Mouse (Mus musculus): ENCODE data around the gene Dnah1. TPM values are rescaled to one million over a fixed set of nuclear protein-coding genes. Genes with fewer than 3 reads are reported as not detected.

The Dnah1 gene
- polyA plus RNA-seq (2014; fragmentation: Nextera tagmentation; extraction: Ambion mirVana) = 5.9 and 6.1 TPM in 2 replicates

DNA sequence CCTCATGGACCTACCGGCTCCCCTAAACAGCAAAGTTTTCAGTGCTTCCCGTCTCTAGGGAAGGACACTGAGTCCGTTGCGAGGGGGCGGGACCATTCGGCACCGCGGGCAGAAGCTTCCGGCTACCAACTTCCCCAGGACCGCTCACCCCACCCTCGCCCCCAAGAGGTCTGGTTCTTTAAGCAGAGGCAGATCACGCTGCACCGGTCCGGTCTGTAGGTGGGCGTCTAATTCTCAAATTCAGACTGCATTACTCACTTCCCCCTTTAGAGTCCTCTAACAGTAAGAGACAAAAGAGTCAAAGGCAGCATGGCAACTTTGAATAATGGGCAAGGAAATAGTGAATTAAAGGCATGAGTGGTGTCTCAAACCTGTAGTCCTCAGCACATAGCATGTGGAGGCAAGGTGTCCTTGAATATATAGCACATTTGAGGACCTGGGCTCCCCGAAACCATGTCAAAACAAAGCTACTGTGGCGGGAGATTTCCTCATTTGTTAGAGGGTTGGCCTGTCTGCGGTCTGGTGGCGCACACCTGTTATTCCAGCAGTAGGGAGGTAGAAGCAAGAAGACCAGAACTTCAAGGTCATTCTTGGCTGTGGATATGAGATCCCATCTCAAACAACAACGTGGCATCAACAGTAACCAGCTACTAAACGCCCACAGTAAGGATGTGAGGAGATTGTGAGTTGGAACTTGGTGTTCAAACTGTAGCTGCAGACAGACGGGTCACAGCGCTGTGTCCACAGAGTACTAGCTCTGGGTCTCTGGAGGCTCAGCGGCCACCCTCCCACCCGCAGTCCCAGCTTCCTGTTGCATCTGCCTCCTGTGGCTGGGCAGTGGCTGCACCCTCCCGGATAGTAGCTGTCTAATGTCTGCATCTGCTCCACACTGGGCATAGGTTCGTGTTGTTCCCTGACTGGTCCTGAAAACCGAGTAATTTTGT, at the start of gene Dnah1:
TSS of gene Dnah1 (minus strand) at position 48 of the 944 bp plus-strand sequence.
- no peaks in the 10 kb centered on the region for H3K27me3 ChIP-seq (ENCODE audit: control insufficient read depth, insufficient read depth, low read length)
- no peaks in the 10 kb centered on the region for H3K36me3 ChIP-seq (ENCODE audit: control insufficient read depth, insufficient read depth, low read length)
- H3K4me1 ChIP-seq (replicated peaks; ENCODE audit: control insufficient read depth, insufficient read depth, low read length) = no peaks in the 10 kb centered on the region
- 31% methylated on average over 28 of the region's 28 CpGs for WGBS
- DNase-seq (ENCODE audit: low spot score) = peak; percentile 65
- H3K4me3 ChIP-seq (ENCODE audit: low read depth, low read length) = peak within 1 kb of the TSS; percentile 28
- ATAC-seq (ENCODE audit: low FRiP score) = no peak
- peak within 1 kb of the TSS; percentile 50 for H3K9ac ChIP-seq (ENCODE audit: low read depth, low read length)
- H3K4me2 ChIP-seq (replicated peaks; ENCODE audit: low read depth, low read length) = peak within 1 kb of the TSS; percentile 49
- H3K27ac ChIP-seq (ENCODE audit: low read depth, low read length) = no peak within 1 kb of the TSS
- H3K9me3 ChIP-seq (ENCODE audit: control insufficient read depth, low read length) = no peaks in the 10 kb centered on the region

DNA sequence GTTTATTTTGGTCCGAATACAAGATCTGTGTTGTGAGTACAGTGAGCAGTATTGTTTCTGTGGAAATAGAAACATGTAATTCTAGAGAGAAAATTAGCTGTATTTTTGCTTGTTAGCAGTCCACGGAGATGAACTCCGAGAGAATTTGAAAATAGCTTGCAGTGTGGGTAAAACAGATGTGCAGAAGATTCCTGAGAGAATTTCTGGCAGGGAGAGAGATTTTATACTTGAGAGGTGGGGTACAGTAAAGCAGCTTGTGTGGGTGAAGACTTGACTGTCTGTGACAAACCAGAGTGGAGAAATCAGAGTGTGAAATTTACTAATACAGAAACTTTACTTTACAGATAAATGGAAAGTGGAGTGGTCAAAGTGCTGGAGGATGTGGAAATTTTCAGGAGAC, 45.7 kb upstream of the Dnah1 start:
- H3K9me3 ChIP-seq (ENCODE audit: control insufficient read depth, low read length) = no peaks in the 10 kb centered on the region
- 0 out of 2 replicates have a peak, but pooled peaks cover 5% of the 10 kb centered on the region for H3K36me3 ChIP-seq (ENCODE audit: control insufficient read depth, insufficient read depth, low read length)
- no peak overlapping the region for H3K9ac ChIP-seq (ENCODE audit: low read depth, low read length)
- no peak for ATAC-seq (ENCODE audit: low FRiP score)
- no peak for DNase-seq (ENCODE audit: low spot score)
- no peak overlapping the region for H3K27ac ChIP-seq (ENCODE audit: low read depth, low read length)
- WGBS = 92% methylated on average over 3 of the region's 3 CpGs
- H3K4me2 ChIP-seq (replicated peaks; ENCODE audit: low read depth, low read length) = no peak overlapping the region
- no peaks in the 10 kb centered on the region for H3K27me3 ChIP-seq (ENCODE audit: control insufficient read depth, insufficient read depth, low read length)
- no peaks in the 10 kb centered on the region for H3K4me1 ChIP-seq (replicated peaks; ENCODE audit: control insufficient read depth, insufficient read depth, low read length)
- no peak overlapping the region for H3K4me3 ChIP-seq (ENCODE audit: low read depth, low read length)

DNA sequence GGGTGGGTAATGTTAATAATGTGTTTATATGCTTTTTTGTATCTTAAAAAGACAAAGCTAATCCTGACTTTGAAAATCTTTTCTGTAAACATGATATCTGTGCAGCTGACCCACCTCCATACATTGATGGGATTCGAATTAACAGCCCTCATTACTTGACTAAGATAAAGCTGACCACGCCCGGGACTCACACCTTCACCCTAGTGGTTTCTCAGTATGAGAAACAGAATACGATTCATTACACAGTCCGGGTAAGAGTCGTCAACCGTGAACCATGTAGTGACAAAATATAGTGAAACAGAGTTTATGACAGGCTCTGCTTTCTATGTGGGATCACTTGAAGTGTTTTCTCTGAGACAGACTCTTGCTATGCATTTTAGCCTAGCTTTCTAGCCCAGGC, 44.3 kb upstream of the Dnah1 start:
- DNase-seq (ENCODE audit: low spot score) (no peak), ATAC-seq (ENCODE audit: low FRiP score) (no peak)
- no peaks in the 10 kb centered on the region for H3K9me3 ChIP-seq (ENCODE audit: control insufficient read depth, low read length)
- H3K4me2 ChIP-seq (replicated peaks; ENCODE audit: low read depth, low read length) = no peak overlapping the region
- no peak overlapping the region for H3K9ac ChIP-seq (ENCODE audit: low read depth, low read length)
- peaks cover 8% of the 10 kb centered on the region; the same call in 1 of the 2 replicates for H3K36me3 ChIP-seq (ENCODE audit: control insufficient read depth, insufficient read depth, low read length)
- WGBS = 93% methylated on average over 7 of the region's 7 CpGs
- H3K4me1 ChIP-seq (replicated peaks; ENCODE audit: control insufficient read depth, insufficient read depth, low read length) = no peaks in the 10 kb centered on the region
- H3K27me3 ChIP-seq (ENCODE audit: control insufficient read depth, insufficient read depth, low read length) = no peaks in the 10 kb centered on the region
- H3K4me3 ChIP-seq (ENCODE audit: low read depth, low read length) = no peak overlapping the region
- H3K27ac ChIP-seq (ENCODE audit: low read depth, low read length) = no peak overlapping the region

DNA sequence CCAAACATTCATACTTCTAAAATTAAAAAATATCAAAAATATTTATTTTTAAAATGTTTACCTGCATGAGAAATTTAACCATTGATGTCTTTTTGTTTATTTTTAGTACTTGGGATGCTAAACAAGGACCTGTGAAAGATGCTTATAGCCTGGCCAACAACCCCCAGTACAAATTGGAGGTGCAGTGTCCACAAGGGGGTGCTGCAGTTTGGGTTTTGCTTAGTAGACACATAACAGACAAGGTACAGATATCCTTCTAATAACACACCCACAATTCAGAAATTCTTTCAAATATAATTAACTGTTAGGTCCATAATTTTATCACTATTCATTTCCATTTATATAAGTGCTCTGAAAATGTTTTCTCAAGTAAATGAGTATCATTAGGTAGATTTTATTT, 41.7 kb upstream of the Dnah1 start:
- ATAC-seq (ENCODE audit: low FRiP score) = no peak
- H3K36me3 ChIP-seq (ENCODE audit: control insufficient read depth, insufficient read depth, low read length) = peaks cover 5% of the 10 kb centered on the region; the same call in 1 of the 2 replicates
- no peak overlapping the region for H3K9ac ChIP-seq (ENCODE audit: low read depth, low read length)
- H3K4me2 ChIP-seq (replicated peaks; ENCODE audit: low read depth, low read length) = no peak overlapping the region
- H3K27ac ChIP-seq (ENCODE audit: low read depth, low read length) = no peak overlapping the region
- H3K27me3 ChIP-seq (ENCODE audit: control insufficient read depth, insufficient read depth, low read length) = no peaks in the 10 kb centered on the region
- H3K4me3 ChIP-seq (ENCODE audit: low read depth, low read length) = no peak overlapping the region
- H3K4me1 ChIP-seq (replicated peaks; ENCODE audit: control insufficient read depth, insufficient read depth, low read length) = no peaks in the 10 kb centered on the region
- no peaks in the 10 kb centered on the region for H3K9me3 ChIP-seq (ENCODE audit: control insufficient read depth, low read length)
- peak; percentile 76 for DNase-seq (ENCODE audit: low spot score)

DNA sequence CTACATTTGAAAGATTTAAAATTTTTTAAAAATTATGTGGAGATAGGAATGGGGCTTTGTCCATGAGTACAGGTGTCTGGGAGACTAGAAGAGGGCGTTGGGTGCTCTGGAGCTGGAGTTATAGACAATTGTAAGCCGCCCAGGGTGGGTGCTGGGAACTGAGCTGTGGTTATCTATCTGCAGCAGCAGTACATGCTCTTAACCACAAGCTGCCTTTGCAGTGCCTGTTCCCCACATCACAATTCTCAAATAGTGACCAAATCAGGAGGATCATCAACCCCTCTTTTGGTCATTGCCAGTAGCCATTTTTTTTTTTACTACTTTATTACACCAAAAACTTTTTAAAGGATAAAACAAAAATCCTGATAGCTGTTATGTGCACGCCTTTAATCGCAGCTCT, 40.9 kb upstream of the Dnah1 start:
- no peaks in the 10 kb centered on the region for H3K4me1 ChIP-seq (replicated peaks; ENCODE audit: control insufficient read depth, insufficient read depth, low read length)
- no peaks in the 10 kb centered on the region for H3K27me3 ChIP-seq (ENCODE audit: control insufficient read depth, insufficient read depth, low read length)
- no peak overlapping the region for H3K9ac ChIP-seq (ENCODE audit: low read depth, low read length)
- no peak for ATAC-seq (ENCODE audit: low FRiP score)
- no peak overlapping the region for H3K27ac ChIP-seq (ENCODE audit: low read depth, low read length)
- H3K4me2 ChIP-seq (replicated peaks; ENCODE audit: low read depth, low read length) = no peak overlapping the region
- DNase-seq (ENCODE audit: low spot score) = no peak
- H3K4me3 ChIP-seq (ENCODE audit: low read depth, low read length) = no peak overlapping the region
- H3K9me3 ChIP-seq (ENCODE audit: control insufficient read depth, low read length) = no peaks in the 10 kb centered on the region
- WGBS = 93% methylated on average over 4 of the region's 4 CpGs
- peaks cover 5% of the 10 kb centered on the region; the same call in 1 of the 2 replicates for H3K36me3 ChIP-seq (ENCODE audit: control insufficient read depth, insufficient read depth, low read length)

DNA sequence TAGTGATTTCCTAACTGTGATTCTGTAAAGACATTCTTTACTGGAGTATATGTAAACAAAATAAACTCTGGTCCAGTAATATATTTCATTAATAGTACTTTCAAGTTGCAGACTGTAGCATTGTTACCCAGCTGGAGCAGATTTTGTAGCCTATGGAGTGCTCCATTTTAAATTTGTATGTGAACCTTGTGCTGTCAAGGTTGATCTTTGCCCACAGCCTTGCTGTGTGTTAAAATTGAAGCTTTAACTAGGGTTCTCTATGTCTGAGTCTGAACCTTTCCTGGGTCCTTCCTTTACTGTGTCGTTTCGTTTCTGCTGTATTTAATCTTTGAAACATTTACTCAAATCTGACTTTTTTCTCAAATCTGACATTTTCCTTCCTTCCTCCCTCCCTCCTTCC, 38.5 kb upstream of the Dnah1 start:
- WGBS = 89% methylated on average over 2 of the region's 2 CpGs
- H3K4me1 ChIP-seq (replicated peaks; ENCODE audit: control insufficient read depth, insufficient read depth, low read length) = no peaks in the 10 kb centered on the region
- H3K36me3 ChIP-seq (ENCODE audit: control insufficient read depth, insufficient read depth, low read length) = peaks cover 5% of the 10 kb centered on the region; the same call in 1 of the 2 replicates
- no peak overlapping the region for H3K4me3 ChIP-seq (ENCODE audit: low read depth, low read length)
- no peaks in the 10 kb centered on the region for H3K27me3 ChIP-seq (ENCODE audit: control insufficient read depth, insufficient read depth, low read length)
- H3K9me3 ChIP-seq (ENCODE audit: control insufficient read depth, low read length) = no peaks in the 10 kb centered on the region
- no peak for DNase-seq (ENCODE audit: low spot score)
- no peak overlapping the region for H3K27ac ChIP-seq (ENCODE audit: low read depth, low read length)
- H3K9ac ChIP-seq (ENCODE audit: low read depth, low read length) = no peak overlapping the region
- ATAC-seq (ENCODE audit: low FRiP score) = no peak
- no peak overlapping the region for H3K4me2 ChIP-seq (replicated peaks; ENCODE audit: low read depth, low read length)

DNA sequence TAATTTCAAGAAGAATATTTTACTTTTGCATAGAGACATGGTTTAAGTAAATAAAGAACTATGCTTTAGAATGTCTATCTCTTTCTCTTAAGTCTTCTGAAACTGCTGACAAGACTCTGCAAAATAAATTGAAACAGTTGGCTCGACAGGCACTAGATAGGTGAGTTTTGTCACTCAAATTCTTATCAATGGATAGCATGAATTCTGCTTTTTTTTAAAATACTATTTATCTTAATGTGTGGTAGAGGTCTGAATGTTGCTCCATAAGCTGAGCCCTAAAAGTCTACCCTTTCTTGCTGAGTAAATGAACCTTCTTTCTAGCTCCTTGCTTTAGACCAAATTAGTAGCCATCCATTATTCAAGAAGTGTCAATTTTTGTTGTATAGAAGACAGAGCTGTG, 21.7 kb upstream of the Dnah1 start:
- Histone ChIP-seq H3K4me1 (replicated peaks; ENCODE audit: control insufficient read depth, insufficient read depth, low read length) (no peaks in the 10 kb centered on the region), H3K27ac (ENCODE audit: low read depth, low read length) (no peak overlapping the region), H3K27me3 (ENCODE audit: control insufficient read depth, insufficient read depth, low read length) (no peaks in the 10 kb centered on the region), H3K9ac (ENCODE audit: low read depth, low read length) (no peak overlapping the region), H3K4me3 (ENCODE audit: low read depth, low read length) (no peak overlapping the region), H3K9me3 (ENCODE audit: control insufficient read depth, low read length) (no peaks in the 10 kb centered on the region), H3K36me3 (ENCODE audit: control insufficient read depth, insufficient read depth, low read length) (no peaks in the 10 kb centered on the region), H3K4me2 (replicated peaks; ENCODE audit: low read depth, low read length) (no peak overlapping the region)
- ATAC-seq (ENCODE audit: low FRiP score) (no peak), DNase-seq (ENCODE audit: low spot score) (no peak)
- 91% methylated on average over 1 of the region's 1 CpGs for WGBS

DNA sequence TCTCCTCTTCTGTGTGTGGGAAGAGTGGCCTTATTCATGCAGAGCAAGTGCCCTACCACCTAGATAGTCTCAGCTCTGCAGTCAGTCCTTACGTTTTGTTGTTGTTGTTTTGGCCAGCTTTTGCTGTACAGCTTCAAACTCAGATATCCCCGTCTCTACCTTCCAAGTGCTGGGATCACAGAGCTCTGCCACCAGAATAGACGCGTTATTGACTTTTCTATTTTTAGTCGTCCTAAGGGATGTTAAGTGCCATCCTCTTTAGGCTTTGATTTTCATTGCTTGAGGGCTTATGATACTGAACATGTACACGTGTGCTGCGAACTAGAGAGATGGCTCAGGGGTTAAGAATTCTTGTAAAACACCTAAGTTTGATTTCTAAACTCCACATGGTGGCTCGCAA, 19.5 kb upstream of the Dnah1 start:
- ATAC-seq (ENCODE audit: low FRiP score) (no peak), DNase-seq (ENCODE audit: low spot score) (no peak)
- Histone ChIP-seq H3K4me2 (replicated peaks; ENCODE audit: low read depth, low read length) (no peak overlapping the region), H3K27ac (ENCODE audit: low read depth, low read length) (no peak overlapping the region), H3K27me3 (ENCODE audit: control insufficient read depth, insufficient read depth, low read length) (no peaks in the 10 kb centered on the region), H3K36me3 (ENCODE audit: control insufficient read depth, insufficient read depth, low read length) (no peaks in the 10 kb centered on the region), H3K9me3 (ENCODE audit: control insufficient read depth, low read length) (no peaks in the 10 kb centered on the region), H3K4me1 (replicated peaks; ENCODE audit: control insufficient read depth, insufficient read depth, low read length) (no peaks in the 10 kb centered on the region), H3K9ac (ENCODE audit: low read depth, low read length) (no peak overlapping the region), H3K4me3 (ENCODE audit: low read depth, low read length) (no peak overlapping the region)
- WGBS = 87% methylated on average over 8 of the region's 8 CpGs

DNA sequence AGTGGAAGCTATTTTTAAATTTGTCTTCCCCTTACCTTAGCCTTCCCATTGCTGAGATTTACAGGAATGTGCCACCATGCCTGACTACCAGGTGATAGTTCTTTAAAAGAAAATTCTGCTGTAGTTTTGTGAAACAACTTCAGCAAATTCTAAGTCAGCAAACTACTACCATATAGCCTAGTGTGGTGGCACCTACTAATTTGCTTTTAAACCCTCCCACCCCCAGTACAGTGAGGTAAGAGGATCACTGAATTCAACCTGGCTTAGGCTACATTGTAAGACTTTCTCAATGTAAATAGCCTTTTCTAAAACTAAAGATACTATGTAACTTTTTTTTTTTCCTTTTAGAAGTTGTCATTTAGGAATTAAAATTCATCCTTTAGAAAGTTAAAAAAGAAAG, 14.3 kb upstream of the Dnah1 start:
- no peak overlapping the region for H3K4me3 ChIP-seq (ENCODE audit: low read depth, low read length)
- H3K4me2 ChIP-seq (replicated peaks; ENCODE audit: low read depth, low read length) = peak overlapping the region; percentile 21
- H3K9me3 ChIP-seq (ENCODE audit: control insufficient read depth, low read length) = no peaks in the 10 kb centered on the region
- H3K9ac ChIP-seq (ENCODE audit: low read depth, low read length) = no peak overlapping the region
- H3K27ac ChIP-seq (ENCODE audit: low read depth, low read length) = no peak overlapping the region
- DNase-seq (ENCODE audit: low spot score) (no peak), ATAC-seq (ENCODE audit: low FRiP score) (no peak)
- H3K27me3 ChIP-seq (ENCODE audit: control insufficient read depth, insufficient read depth, low read length) = no peaks in the 10 kb centered on the region
- no peaks in the 10 kb centered on the region for H3K4me1 ChIP-seq (replicated peaks; ENCODE audit: control insufficient read depth, insufficient read depth, low read length)
- H3K36me3 ChIP-seq (ENCODE audit: control insufficient read depth, insufficient read depth, low read length) = no peaks in the 10 kb centered on the region
